Mouse (Mus musculus) ES-E14 (cell line): ENCODE data around the gene Asic2.

ENCODE experiments used
- HCFC1 ChIP-seq: IDR thresholded peaks from 2 replicates; pipeline ENCODE4 v1.6.1; 2012; ENCODE audit warnings: low read length, inconsistent platforms, borderline replicate concordance; ENCODE audit not compliant: insufficient read depth
- ZC3H11A ChIP-seq: IDR thresholded peaks from 2 replicates; pipeline ENCODE4 v1.6.1; 2012; ENCODE audit warnings: low read depth, mild to moderate bottlenecking, inconsistent platforms, low read length, borderline replicate concordance
- ZNF384 ChIP-seq: IDR thresholded peaks from 2 replicates; pipeline ENCODE4 v1.6.1; 2012; ENCODE audit warnings: low read depth, low read length, inconsistent platforms

DNA sequence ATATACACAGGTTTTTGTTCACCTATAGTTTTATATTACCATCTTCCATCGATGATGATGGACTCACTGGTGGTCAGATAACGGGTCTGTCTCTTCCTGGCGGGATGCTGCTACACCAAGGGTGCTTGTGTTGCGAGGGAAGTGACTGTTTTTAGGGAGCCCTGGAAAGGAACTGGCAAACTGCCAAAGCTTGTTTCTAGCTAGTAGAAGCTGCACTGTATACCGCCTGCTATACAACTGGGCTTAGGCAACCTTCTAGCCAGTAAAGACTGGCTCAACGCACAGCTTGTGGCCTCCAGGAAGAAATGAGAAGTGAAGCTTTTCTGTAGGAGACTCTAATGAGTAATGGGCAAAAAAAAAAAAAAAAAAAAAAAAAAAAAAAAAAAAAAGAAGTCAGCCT is 1012.3 kb downstream of the Asic2 start:
- no peak for TF ChIP-seq ZC3H11A
- TF ChIP-seq HCFC1: no peak
- no peak for TF ChIP-seq ZNF384
